Mouse (Mus musculus) G1E-ER4 (cell line): ENCODE measurements around the gene Crebl2. TPM values are rescaled to one million over a fixed set of nuclear protein-coding genes. Genes with fewer than 3 reads are reported as not detected.

ENCODE experiments used
- GATA1 ChIP-seq: IDR thresholded peaks from one replicate; pipeline ENCODE4 v1.8.0; 2012; ENCODE audit warnings: low read length, inconsistent platforms
- polyA plus RNA-seq: library from polyadenylated mRNA; stranded (reverse); fragments of >175 nt; gene quantifications from 2 replicates; pipeline ENCODE4 v1.2.3, GENCODE M21; 2012

Crebl2 gene
- polyA plus RNA-seq, 1 experiment, result 1.8 TPM

GRCm38 (mm10) chr6:134883661-134884060, 53.7 kb downstream of the Crebl2 start:
- TF ChIP-seq GATA1, result no peak

- no peak for TF ChIP-seq GATA1
These were observed 55.6 kb downstream of the Crebl2 start for GRCm38 (mm10) chr6:134885515-134885914.

DNA sequence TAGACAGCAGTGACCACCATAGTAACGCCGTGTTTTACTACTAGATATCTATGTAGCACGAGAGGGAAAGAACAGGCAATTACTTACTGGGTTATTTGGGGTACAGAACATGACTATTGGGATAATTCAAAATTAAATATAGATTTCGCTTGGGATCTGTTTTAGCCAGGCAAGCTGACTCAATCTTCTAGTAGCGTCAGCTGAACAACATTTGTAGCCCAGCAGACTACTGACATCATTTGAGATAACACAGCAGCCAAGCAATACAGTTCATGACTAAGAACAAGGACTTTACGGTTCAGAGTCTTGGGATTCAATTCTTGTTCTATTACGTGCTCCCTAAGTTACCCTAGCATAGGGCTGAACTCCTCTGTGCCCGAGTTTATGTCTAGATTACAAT, 56.5 kb downstream of the Crebl2 start:
- no peak for TF ChIP-seq GATA1

DNA sequence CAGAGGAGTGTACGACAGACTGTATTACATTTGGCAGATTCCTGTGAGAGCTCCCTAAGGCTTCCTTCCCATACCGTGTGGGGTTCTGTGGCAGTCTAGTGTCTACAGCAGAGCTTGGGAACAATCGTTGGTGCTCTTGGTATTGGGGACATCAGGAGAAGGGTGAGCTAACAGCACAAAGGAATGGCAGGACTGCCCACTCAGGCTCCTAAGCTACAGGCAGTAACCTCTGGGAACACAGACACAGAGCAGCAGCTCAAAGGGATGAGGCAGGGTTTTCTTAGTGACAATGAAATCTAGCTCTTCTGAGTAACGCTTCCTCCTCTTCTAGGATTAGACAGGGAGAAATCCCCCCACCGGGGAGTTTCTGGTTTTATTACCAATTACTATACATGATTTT, 57.1 kb downstream of the Crebl2 start:
- no peak for TF ChIP-seq GATA1

DNA sequence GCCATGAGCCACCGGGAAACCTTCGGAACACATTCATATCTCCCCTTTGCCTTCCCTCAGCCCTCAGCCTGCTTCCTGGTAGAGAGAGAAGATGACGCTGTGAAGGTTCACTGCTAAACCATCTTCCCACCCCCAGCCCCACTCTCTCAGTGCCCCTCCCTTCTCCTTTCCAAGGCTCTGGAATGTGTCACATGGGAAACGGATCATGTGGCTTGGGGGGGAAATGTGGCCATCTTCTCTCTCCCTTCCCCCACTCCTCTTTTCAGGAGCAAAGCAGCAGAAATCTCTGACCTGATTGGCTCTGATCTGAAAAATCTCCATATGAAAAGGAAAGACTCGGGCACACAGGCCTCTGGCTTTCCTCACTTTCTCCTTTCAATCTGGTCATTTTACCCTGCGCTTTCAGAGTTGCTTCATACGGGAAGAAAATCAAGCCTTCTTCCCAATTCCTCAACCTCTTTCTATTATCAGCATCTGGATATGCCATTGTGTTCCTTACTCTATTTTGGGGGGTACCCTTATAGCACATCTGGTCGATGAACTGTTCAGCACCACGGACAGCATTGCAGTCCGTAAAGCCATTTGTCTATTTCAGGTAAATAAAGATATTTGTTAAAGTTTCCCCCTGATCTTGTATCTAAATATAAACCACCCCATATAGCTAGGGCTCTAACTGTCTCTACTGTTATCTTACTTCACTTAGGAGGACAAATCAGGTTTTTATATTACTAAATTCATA, 57.9 kb downstream of the Crebl2 start:
- no peak for TF ChIP-seq GATA1

DNA sequence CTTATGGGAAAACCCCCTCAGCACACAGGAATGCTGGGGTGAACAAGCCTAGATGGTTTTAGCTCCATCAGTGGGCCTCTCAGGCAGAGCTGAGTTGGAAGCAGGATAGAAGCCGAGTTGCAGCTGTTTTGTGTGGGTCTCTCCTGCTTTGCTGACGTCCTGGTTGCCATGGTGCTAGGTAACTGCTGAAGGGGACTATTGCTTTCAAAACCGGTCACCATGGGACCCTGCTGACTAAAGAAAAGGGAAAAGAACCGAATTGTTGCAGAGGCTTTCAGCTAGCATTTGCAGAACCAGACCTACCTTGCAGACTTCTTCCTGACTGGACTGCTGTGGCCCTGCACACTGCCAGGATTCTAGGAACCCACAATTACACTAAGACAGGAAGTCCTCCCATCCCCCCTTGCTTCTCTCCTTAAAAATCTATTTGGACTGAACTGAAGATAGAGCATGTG, 58.6 kb downstream of the Crebl2 start:
- no peak for TF ChIP-seq GATA1

GRCm38 (mm10) chr6:134889763-134890162, 59.8 kb downstream of the Crebl2 start:
- no peak for TF ChIP-seq GATA1

- TF ChIP-seq GATA1, result no peak
These were observed 60.5 kb downstream of the Crebl2 start for GRCm38 (mm10) chr6:134890436-134890835.

DNA sequence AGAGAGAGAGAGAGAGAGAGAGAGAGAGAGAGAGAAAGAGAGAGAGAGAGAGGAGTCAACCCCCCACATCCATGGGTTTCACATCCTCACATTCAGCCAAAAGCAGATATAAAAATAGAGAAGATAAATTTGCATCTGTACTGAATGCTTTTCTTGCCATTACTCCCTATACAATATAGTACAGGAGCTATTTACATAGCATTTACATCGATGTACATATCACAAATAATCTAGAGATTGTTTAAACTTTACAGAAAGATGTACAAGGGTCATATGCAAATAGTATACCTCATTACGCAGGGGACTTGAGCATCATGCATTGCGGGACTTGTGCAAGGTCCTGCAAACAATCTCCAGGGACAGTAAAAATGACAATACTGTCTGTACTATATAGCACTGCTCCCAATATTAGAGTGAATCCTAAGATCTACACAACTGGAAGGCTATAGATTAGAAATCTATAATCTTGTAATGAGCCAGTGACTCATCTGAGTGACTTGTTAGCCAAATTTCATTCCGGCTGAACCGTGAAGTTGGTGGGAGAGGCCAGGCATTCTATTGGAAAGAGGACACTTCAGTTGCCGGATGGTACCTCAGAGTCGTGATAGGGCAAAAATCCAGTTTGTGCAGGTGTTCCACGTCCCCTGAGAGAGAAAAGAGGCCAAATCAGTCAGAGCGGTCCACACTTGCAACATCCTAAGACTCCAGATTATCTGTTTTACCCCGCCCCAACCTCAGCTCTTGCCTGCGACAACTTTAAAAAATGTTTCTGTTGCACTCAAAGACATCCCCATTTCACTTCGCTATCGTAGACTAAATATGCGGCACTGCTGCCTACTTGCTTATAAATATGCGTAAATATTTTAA, 66.8 kb downstream of the Crebl2 start:
- no peak for TF ChIP-seq GATA1

- no peak for TF ChIP-seq GATA1
These were observed 67.6 kb downstream of the Crebl2 start for GRCm38 (mm10) chr6:134897443-134898094.

DNA sequence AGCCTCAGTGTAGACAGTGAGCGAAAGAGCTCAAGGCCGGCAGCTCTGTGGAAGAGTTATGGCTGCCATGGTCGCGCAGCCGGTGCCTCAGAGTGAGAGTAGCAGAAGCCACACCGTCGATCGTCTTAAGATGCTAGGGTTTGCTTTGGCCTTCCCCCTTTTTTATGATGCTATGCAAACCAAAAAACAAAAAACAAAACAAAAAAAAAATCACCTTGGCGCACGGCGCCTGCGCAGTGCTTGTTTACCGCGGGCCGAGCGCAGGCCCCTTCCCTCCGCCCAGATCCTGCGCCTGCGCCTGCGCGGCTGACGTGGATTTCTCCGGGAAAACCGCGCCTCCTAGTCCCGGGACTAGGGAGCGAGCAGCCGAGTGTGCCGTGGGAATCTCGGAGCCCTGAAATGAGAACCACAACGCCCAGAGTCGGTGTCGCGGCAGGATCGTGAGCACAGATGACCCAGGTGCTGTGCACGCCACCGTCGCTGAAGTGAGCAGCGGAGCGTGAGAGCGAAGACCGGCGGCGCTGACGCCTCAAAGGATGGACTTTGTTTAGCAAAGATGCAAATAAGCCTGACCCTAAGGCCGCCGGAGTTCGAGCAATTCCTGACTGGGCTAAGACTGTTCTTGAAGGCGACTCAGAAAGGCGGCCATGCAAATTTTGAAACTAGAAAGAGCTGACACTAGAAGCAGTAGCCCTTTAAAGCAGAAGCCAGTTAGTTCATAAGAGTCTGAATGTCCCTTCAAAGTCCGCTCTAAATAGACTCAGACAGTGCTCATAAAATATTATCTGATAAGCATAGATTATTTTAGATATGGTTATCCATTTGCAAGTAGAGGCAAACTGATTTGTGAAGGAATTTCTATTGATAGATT, 68.4 kb downstream of the Crebl2 start, which contains the start of gene Gpr19:
TSS of gene Gpr19 (minus strand) at position 484 of the 871 bp plus-strand sequence.
- TF ChIP-seq GATA1, result no peak

DNA sequence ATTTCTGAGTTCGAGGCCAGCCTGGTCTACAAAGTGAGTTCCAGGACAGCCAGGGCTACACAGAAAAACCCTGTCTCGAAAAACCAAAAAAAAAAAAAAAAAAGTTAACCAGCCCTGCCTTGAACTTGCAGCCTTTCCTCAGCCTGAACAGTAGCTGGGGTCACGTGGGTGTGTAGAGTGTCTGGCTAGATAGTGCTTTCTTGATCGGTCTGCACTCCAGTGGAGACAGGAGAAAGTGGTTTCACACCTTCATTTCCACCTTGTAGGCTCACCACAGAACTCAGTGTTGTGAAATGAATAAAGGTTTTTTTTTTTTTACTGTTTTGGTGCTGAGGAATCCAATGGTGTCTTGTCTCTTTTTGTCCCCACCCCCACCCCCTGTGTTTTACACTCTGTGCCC, 73.4 kb downstream of the Crebl2 start:
- TF ChIP-seq GATA1, result no peak

DNA sequence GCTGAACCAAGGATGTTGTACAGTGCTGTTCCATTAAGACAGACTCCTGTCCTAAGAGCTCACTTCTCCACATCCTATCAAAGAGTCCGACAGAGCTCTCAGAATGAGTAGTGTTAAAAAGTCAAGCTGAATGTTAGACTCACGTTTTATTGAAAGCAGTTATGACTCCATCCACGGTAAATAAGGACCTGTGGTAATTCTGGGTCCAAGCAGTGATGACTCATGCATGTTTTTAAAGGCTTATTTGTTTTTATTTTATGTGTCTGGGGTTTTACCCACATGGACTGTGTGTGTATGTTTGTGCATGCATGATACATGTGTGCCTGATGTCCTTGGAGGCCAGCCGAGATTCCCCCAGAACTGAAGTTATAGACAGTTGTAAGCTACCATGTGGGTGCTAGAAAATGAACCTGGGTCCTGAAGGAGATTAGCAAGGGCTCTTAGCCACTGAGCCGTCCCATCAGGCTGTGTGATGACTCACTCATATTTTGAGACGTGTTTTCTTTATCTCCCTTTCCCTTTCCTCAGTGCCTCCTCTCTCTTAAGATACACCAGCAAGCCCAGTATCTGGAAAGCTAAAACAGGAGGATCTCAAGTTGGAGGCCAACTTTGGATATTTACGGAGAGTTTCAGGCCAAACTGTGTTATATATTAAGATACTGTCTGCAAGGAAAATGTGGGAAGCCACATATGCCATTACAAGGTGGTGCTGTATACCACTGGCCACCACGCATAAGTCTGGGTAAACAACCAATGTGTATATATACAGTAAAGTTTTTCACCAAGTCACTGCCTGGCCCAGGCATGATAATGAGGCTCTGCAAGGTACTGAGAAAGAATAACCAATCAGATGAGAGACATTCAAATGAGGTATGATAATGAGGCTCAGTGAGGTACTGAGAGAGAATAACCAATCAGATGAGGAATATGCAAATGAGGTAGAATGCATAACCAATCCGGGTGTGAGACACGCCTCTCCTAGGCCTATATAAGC, 74.2 kb downstream of the Crebl2 start:
- TF ChIP-seq GATA1, result no peak

- no peak for TF ChIP-seq GATA1
These were observed 75.9 kb downstream of the Crebl2 start for GRCm38 (mm10) chr6:134905811-134906210.

Other genes with a start within 250 kb of the Crebl2 start
- not detected in 2 replicates for gene Mansc1, start 197.7 kb upstream of the Crebl2 start, polyA plus RNA-seq
- gene Borcs5, start 190.6 kb upstream of the Crebl2 start, polyA plus RNA-seq, result 12.0 and 15.0 TPM in 2 replicates
- gene Dusp16, start 37.5 kb upstream of the Crebl2 start, polyA plus RNA-seq, result 3.1 and 4.7 TPM in 2 replicates
- gene Gpr19, start 68.4 kb downstream of the Crebl2 start, polyA plus RNA-seq, result 1.7 and 1.8 TPM in 2 replicates
- 34.0 and 43.9 TPM in 2 replicates for gene Cdkn1b, start 90.2 kb downstream of the Crebl2 start, polyA plus RNA-seq
- gene Apold1, start 151.6 kb downstream of the Crebl2 start, polyA plus RNA-seq, result 0.24 and 0.42 TPM in 2 replicates
- gene Ddx47, start 181.5 kb downstream of the Crebl2 start, polyA plus RNA-seq, result 6.4 and 11.6 TPM in 2 replicates
- gene Gprc5a, start 235.5 kb downstream of the Crebl2 start, polyA plus RNA-seq, result not detected in 2 replicates